16 mouse cellular contexts compared by ENCODE assay signal in genomic region chr2:173168411-173168851, GRCm38 (mm10). TPM values are rescaled to one million over a fixed set of nuclear protein-coding genes. Genes with fewer than 3 reads are reported as not detected.
DNase-seq lines count a peak whose midpoint lies in the region; ATAC-seq and TF ChIP-seq lines count a peak whose summit lies in the region.
"Had no signal": no experiment of that assay in that cellular context is flagged by ENCODE, and none has a peak within 500 bp of the region (broad histone marks: within the 10 kb centered on the region; RNA-seq: fewer than 3 reads in every experiment).

No protein-coding gene starts in this region.

- no peak overlapping the region for H3K27ac ChIP-seq in kidney, embryonic 16.5 days (ENCODE audit: low read length)
- 0 out of 2 replicates have a peak overlapping the region, but pooled peaks have one; percentile 31 for H3K27ac ChIP-seq in cortical plate, adult 2 months (ENCODE audit: insufficient read depth, low read length)
- H3K27ac ChIP-seq in hindbrain, postnatal 0 days: 0 out of 2 replicates have a peak overlapping the region, but pooled peaks have one; percentile 5
- H3K27ac ChIP-seq: embryonic facial prominence, embryonic 13.5 days; forebrain, embryonic 15.5 days; heart, embryonic 15.5 days had no signal

- no peak for DNase-seq in frontal cortex, postnatal 36 days (ENCODE audit: low spot score in 2 of 2)
- DNase-seq in kidney, adult 9 months: peak; percentile 26
- DNase-seq in hindbrain, postnatal 0 days (ENCODE audit: low spot score): peak; percentile 62
- DNase-seq in retina, embryonic 14.5 days (ENCODE audit: low spot score): no peak
- no peak for DNase-seq in ovary, postnatal 36 days (ENCODE audit: low spot score)
- DNase-seq: cerebellum, adult 9-11 months; lung, adult 2 months; thymus, adult 2 months had no signal

- 35% methylated on average over 5 of the region's 5 CpGs for WGBS in kidney, embryonic 16.5 days
- WGBS in hindbrain, postnatal 0 days: 21% methylated on average over 5 of the region's 5 CpGs

- no peak overlapping the region for H3K9ac ChIP-seq in kidney, embryonic 16.5 days (replicated peaks; ENCODE audit: low read length)
- H3K9ac ChIP-seq in hindbrain, postnatal 0 days (replicated peaks; ENCODE audit: low read length): no peak overlapping the region
- H3K9ac ChIP-seq: embryonic facial prominence, embryonic 13.5 days; forebrain, embryonic 15.5 days; heart, embryonic 15.5 days had no signal

- peak; percentile 38 for ATAC-seq in frontal cortex, adult (ENCODE audit: low TSS enrichment)
- no peak for ATAC-seq in kidney, embryonic 16.5 days (ENCODE audit: low FRiP score, low TSS enrichment)
- peak; percentile 38; the same call in 1 of the 2 replicates for ATAC-seq in hindbrain, postnatal 0 days
- ATAC-seq: forebrain, embryonic 15.5 days had no signal

- H3K36me3 ChIP-seq in kidney, embryonic 16.5 days (ENCODE audit: insufficient read depth, low read length): no peaks in the 10 kb centered on the region
- no peaks in the 10 kb centered on the region for H3K36me3 ChIP-seq in hindbrain, postnatal 0 days (ENCODE audit: insufficient read depth, low read length)
- H3K36me3 ChIP-seq: embryonic facial prominence, embryonic 13.5 days; forebrain, embryonic 15.5 days; heart, embryonic 15.5 days had no signal

- no peak overlapping the region for H3K4me2 ChIP-seq in kidney, embryonic 16.5 days (replicated peaks; ENCODE audit: low read depth, low read length)
- no peak overlapping the region for H3K4me2 ChIP-seq in hindbrain, postnatal 0 days (ENCODE audit: low read depth, low read length)
- H3K4me2 ChIP-seq: embryonic facial prominence, embryonic 13.5 days; forebrain, embryonic 15.5 days; heart, embryonic 15.5 days had no signal

- TF ChIP-seq CTCF in cortical plate, adult 2 months (IDR thresholded peaks at IDR 0.05; ENCODE audit: extremely low read depth, insufficient read depth, low read length): no peak
- TF ChIP-seq CTCF in hindbrain, postnatal 0 days (IDR thresholded peaks at IDR 0.05; ENCODE audit: low read depth): no peak

- H3K4me1 ChIP-seq in kidney, embryonic 16.5 days (ENCODE audit: insufficient read depth, low read length): peaks cover 35% of the 10 kb centered on the region
- H3K4me1 ChIP-seq in cortical plate, adult 2 months (ENCODE audit: control insufficient read depth, insufficient read depth, low read length): peaks cover 5% of the 10 kb centered on the region
- no peaks in the 10 kb centered on the region; the same call in 1 of the 2 replicates for H3K4me1 ChIP-seq in hindbrain, postnatal 0 days (ENCODE audit: insufficient read depth, low read length)

- no peak overlapping the region for H3K4me3 ChIP-seq in kidney, embryonic 16.5 days (ENCODE audit: low read length)
- no peak overlapping the region for H3K4me3 ChIP-seq in cortical plate, adult 2 months (ENCODE audit: insufficient read depth, low read length)
- H3K4me3 ChIP-seq in hindbrain, postnatal 0 days (ENCODE audit: low read length): no peak overlapping the region
- H3K4me3 ChIP-seq: embryonic facial prominence, embryonic 13.5 days; forebrain, embryonic 15.5 days; heart, embryonic 15.5 days had no signal

- TF ChIP-seq POLR2A in cortical plate, adult 2 months (IDR thresholded peaks at IDR 0.05; ENCODE audit: extremely low read depth, insufficient read depth, low read length): no peak

- H3K27me3 ChIP-seq in kidney, embryonic 16.5 days (ENCODE audit: insufficient read depth, low read length): peaks cover 50% of the 10 kb centered on the region
- no peaks in the 10 kb centered on the region for H3K27me3 ChIP-seq in hindbrain, postnatal 0 days (ENCODE audit: insufficient read depth, low read length)

- H3K9me3 ChIP-seq in kidney, embryonic 16.5 days (ENCODE audit: low read length): no peaks in the 10 kb centered on the region
- H3K9me3 ChIP-seq in hindbrain, postnatal 0 days (ENCODE audit: low read length): no peaks in the 10 kb centered on the region
- H3K9me3 ChIP-seq: embryonic facial prominence, embryonic 13.5 days; forebrain, embryonic 15.5 days; heart, embryonic 15.5 days had no signal

RNA-seq across cellular contexts. Expression of gene Pck1, which starts 15.6 kb away (rescaled TPM):
- polyA plus RNA-seq in kidney, embryonic 16.5 days (2015; fragmentation: Nextera tagmentation; extraction: Ambion mirVana): 35.4 and 38.4 TPM in 2 replicates
- polyA plus RNA-seq in cortical plate, adult 2 months (2012; rRNA removed): 0.04 TPM in 1 of 2 replicates, not detected in the other
- total RNA-seq in hindbrain, postnatal 0 days (2014; rRNA removed): 0.21 TPM in 1 of 2 replicates, not detected in the other
- not detected in 2 replicates for polyA plus RNA-seq in hindbrain, postnatal 0 days (2015; fragmentation: Nextera tagmentation; extraction: Ambion mirVana)
- total RNA-seq: left cerebral cortex, postnatal 36 days; megakaryocyte progenitor cell, adult 5-6 weeks had no signal
- polyA plus RNA-seq: embryonic facial prominence, embryonic 13.5 days; forebrain, embryonic 15.5 days had no signal

RNA-seq across cellular contexts. Expression of gene Ctcfl, which starts 49.1 kb away (rescaled TPM):
- 0.07 and 0.10 TPM in 2 replicates for polyA plus RNA-seq in kidney, embryonic 16.5 days (2015; fragmentation: Nextera tagmentation; extraction: Ambion mirVana)
- not detected in 2 replicates for polyA plus RNA-seq in cortical plate, adult 2 months (2012; rRNA removed)
- total RNA-seq in hindbrain, postnatal 0 days (2014; rRNA removed): not detected in 2 replicates
- not detected in 2 replicates for polyA plus RNA-seq in hindbrain, postnatal 0 days (2015; fragmentation: Nextera tagmentation; extraction: Ambion mirVana)
- total RNA-seq: megakaryocyte progenitor cell, adult 5-6 weeks had no signal
- polyA plus RNA-seq: lung, adult 2 months had no signal

RNA-seq across cellular contexts. Expression of gene Zbp1, which starts 50.3 kb away (rescaled TPM):
- 0.67 TPM in 1 of 2 replicates, not detected in the other for polyA plus RNA-seq in kidney, embryonic 16.5 days (2015; fragmentation: Nextera tagmentation; extraction: Ambion mirVana)
- polyA plus RNA-seq in cortical plate, adult 2 months (2012; rRNA removed): 0.55 and 1.0 TPM in 2 replicates
- total RNA-seq in hindbrain, postnatal 0 days (2014; rRNA removed): not detected in 2 replicates
- 0.58 and 0.68 TPM in 2 replicates for polyA plus RNA-seq in hindbrain, postnatal 0 days (2015; fragmentation: Nextera tagmentation; extraction: Ambion mirVana)
- total RNA-seq: left cerebral cortex, postnatal 36 days had no signal

Comparison
In these comparisons a context has a peak if more than half of its experiments do, and no peak if none do; other contexts are left out.
1. DNase-seq: peak in kidney, adult 9 months (single experiment) and hindbrain, postnatal 0 days (single experiment); none in frontal cortex, postnatal 36 days (0 of 2), retina, embryonic 14.5 days (single experiment) and ovary, postnatal 36 days (single experiment).
2. RNA of gene Pck1, which starts 15.6 kb away (polyA plus RNA-seq): 35.4 to 38.4 TPM in kidney, embryonic 16.5 days; 0.04 TPM in cortical plate, adult 2 months and not detected in hindbrain, postnatal 0 days; every median in the first group is over 10 times any median in the second.